Mouse (Mus musculus) embryonic fibroblast, embryonic 13.5 days (primary cell): Measurements from ENCODE around the gene 4933427D14Rik.

Experiments
- CTCF ChIP-seq: IDR thresholded peaks from 2 replicates; pipeline ENCODE4 v1.5.1; 2011; ENCODE audit warnings: mild to moderate bottlenecking, control low read depth, low read length, moderate library complexity, borderline replicate concordance; ENCODE audit not compliant: insufficient read depth
- POLR2A ChIP-seq: IDR thresholded peaks from 2 replicates; pipeline ENCODE4 v1.6.1; 2011; ENCODE audit warnings: low read depth, mild to moderate bottlenecking, control low read depth, low read length, moderate library complexity

- no peak for TF ChIP-seq CTCF
- no peak for TF ChIP-seq POLR2A
Measured at GRCm38 (mm10) chr11:72151120-72151519, 56.1 kb downstream of the 4933427D14Rik start.
